Mouse (Mus musculus) cerebellum, adult 18-20 months (tissue): ENCODE data around the gene Slc16a11.

ENCODE experiments used
- DNase-seq, 2 experiments: peaks; one replicate each; pipeline ENCODE4 v3.0.0; 2021

The Slc16a11 gene

DNA sequence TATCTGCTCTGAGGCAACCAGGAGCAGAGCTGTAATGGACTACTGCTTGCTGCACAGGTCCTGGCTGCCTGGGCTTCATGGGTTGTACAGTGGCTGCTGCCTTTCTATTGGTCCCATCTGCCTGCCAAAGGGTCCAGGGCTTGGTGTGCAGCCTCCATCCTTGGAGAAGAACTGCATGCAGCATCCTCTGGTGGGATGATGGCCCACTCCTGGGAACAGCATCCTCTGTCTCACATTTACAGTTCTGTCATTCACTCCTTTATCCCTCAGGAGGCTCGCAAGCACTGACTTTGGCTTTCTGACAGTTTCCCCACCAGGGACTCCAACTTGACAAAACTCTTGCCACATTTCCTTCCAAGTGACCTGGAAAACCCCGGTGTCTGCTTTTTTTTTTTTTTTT lies 5.8 kb upstream of the Slc16a11 start:
- DNase-seq, result no peak

DNA sequence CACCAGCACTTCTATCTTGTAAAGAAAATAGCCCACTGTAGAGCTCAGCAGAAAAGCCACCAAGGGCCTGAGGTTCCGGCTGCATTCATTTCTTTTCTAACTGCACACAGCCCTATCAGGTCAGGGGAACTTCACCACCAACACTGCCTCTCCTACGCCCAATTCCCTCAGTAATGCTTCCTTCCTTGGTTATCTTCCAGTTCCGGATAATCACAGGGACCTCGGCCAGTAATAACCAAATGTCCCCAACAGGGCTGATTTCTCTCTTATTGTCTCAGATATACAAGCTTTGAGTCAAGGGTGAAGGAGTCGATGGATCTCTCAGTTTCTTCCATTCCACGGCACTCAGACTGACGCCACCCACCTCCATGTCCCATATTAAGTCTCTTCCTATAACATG lies 5.3 kb upstream of the Slc16a11 start:
- DNase-seq, result no peak

DNA sequence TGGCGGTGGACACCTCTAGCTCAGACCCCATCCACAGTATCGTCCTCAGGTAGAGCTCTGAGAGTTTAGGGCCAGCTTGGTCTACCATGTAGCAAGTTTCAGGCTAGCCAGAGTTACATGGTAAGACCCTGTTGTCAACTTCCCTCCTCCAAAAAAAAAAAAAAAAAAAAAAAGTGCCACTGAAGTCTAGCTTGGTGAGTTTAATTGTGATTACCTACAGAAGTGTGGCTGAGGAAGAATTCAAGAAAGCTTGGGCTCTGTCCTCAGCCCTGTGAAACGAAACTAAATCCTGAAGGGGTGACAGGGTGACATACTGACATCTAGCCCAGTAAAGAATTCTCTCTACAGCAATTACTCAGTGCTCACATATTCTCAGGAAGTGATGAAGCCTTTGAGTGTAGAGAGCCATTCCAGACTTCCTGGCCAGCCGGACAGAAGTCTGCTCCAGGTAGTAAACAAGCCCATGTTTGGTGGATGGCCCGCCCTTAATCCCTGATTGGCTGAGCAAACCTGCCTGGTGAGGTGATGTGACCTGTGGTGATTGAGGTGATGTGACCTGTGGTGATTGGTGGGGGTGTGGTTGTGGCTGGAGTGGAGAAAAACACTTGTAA lies 3.7 kb upstream of the Slc16a11 start:
- no peak for DNase-seq

DNA sequence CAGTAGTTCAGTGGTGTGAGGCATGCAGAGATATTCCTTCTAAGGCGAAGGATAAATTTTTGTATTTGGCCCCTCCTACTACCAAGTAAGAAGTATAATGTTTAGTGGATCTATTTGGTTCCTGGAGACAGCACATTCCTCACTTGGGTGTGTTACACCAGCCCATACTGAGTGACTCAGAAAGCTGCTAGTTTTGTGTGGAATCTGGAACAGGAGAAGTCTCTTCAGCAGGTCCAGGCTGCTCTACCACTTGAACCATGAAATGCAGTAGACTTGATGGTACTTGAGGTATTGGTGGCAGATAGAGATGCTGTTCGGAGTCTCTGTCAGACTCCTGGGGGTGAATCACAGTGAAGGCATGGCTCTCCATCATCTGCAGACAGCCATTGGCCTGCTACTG lies 1.9 kb upstream of the Slc16a11 start:
- no peak for DNase-seq

DNA sequence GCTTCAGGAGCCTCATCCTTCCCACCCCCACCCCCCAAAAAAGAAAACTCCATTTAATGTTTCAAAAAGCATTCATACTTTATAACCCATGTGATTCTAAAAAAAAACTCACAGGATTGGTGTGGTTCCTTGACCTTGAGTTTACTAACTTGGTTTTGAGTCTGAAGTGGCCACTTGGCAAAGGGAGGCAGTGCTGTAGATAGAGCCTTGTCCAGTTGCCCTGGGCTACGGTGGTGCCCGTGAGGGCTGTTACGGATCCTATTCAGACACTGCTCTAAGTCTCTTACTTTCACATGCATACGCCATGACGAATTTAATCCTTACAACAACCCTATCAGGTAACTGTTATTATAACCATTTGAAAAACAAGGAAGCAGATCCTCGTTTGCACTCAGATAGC lies 580 bp upstream of the Slc16a11 start:
- DNase-seq, result no peak

DNA sequence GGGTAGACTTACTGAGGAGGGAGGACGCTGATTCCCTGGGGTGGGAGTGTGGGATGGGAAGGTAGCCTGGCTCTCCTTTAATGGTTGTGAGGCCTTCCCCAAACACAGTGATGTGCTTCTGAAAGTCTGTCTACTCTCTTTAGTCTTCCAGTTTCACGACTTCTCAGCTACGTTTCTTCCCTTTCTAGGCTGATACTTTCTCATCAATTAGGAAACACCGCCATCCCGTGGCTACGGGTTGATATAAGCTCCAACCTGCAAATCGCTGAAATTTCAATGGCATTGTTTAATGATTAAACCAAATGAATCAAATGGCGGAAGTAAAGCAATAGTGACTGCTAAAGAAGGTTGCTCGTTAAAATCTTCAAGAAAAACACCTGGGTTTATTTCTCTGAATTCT lies 344 bp downstream of the Slc16a11 start:
- DNase-seq, result peak; percentile 82 to 86

DNA sequence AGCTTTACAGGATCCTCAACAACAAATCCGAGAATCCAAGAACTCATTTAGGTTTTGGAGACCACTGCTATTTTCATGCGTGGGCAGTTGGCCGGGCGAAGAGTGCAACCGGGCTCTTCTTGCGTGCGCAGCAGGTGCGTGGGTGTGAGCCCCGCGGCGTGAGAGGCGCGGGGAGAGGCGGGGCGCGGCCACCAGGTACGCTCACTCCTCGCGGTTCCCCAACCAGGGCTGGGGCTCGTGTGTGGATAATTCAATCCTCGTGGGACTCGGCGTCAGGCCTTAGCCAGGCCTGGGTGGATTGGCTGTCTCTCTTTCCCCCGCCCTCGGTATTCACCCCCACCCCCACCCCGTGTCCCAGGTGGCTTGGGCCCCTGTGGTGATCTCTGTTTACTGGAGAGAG lies 1.2 kb downstream of the Slc16a11 start:
- DNase-seq, result peak; percentile 83 to 88

DNA sequence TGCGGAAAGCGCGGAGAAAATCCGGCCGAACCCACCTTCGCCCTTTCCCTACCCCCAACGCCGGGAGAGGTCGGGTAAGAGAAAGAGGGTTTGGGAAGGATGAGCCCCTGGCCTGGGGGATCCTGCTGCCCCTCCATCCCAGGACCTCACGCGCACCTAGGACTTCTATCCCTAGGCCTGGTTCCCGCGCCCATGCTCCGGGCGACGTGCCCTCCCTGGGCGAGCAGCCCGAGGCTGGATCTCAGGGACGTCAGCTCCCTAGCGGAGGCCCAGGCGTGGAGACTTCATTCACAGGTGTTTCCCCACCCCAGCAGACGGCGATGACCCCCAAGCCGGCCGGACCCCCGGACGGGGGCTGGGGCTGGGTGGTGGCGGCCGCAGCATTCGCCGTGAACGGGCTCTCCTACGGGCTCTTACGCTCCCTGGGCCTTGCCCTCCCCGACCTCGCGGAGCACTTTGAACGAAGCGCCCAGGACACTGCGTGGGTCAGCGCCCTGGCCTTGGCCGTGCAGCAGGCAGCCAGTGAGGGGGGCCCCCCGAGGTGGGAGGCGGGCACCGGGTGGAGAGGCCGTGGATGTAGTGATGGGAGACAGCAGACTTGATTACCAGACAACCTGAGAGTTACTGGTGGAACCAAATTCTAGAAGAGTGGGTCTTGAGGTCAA lies 1.8 kb downstream of the Slc16a11 start:
- peak; percentile 67 to 77 for DNase-seq

DNA sequence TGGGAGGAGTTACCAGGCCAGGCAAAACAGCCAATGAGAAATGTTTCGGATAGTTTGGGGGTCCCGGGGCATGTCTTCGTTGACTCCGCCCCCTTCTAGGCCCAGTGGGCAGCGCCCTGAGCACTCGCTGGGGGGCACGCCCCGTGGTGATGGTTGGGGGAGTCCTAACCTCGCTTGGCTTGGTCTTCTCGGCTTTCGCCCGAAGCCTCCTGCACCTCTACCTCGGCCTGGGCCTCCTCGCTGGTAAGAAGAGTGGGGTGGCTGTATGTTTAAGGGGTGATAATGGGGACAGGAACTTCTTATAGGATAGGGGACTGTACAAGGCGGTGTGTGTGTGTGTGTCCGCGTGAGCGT lies 2.3 kb downstream of the Slc16a11 start:
- DNase-seq, result peak in 1 of 2 experiments; percentile 61

DNA sequence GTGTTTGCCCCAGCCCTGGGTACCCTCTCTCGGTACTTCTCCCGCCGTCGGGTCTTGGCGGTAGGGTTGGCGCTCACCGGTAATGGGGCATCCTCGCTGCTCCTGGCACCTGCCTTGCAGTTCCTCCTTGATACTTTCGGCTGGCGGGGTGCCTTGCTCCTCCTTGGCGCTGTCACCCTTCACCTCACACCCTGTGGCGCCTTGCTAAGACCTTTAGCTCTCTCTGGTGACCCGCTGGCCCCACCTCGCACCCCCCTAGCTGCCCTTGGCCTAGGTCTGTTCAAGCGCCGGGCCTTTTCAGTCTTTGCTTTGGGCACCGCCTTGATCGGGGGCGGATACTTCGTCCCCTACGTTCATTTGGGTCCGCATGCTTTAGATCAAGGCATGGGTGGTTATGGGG lies 2.7 kb downstream of the Slc16a11 start:
- DNase-seq, result peak; percentile 45 to 65

DNA sequence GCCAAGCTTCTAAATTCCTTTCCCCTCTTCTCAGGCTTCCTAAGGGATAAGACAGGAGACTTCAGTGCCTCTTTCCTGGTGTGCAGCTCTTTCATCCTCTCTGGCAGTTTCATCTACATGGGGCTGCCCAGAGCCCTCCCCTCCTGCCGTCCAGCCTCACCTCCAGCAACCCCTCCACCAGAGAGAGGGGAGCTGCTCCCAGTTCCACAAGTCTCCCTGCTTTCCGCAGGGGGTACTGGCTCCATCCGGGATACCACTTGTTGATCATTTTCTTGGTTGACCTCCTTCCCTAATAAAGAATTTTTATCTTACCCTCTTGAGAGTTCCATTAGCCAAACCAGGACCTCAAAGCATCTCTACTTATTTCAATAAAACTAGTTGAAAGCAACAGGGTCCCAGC lies 3.6 kb downstream of the Slc16a11 start:
- DNase-seq, result peak in 1 of 2 experiments; percentile 22

DNA sequence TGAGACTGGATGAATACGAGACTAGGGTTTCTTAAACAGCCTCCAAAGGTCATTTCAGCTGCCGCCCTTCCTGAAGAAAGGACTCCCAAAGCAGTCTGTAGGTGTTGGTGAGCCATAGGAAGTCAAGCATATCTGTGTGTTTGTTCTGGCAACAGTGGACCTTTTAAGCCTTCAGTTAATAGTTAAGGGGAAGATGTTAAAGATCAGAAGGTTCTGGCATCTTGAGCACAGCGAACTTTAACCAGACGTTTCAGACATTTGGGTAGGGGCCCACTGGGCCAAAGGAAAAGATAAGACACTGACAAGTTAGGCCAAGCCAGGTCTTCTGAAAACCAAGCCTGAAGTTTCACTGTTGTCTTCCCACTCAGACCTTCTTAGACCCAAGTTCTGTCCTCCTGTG lies 5.5 kb downstream of the Slc16a11 start:
- no peak for DNase-seq

DNA sequence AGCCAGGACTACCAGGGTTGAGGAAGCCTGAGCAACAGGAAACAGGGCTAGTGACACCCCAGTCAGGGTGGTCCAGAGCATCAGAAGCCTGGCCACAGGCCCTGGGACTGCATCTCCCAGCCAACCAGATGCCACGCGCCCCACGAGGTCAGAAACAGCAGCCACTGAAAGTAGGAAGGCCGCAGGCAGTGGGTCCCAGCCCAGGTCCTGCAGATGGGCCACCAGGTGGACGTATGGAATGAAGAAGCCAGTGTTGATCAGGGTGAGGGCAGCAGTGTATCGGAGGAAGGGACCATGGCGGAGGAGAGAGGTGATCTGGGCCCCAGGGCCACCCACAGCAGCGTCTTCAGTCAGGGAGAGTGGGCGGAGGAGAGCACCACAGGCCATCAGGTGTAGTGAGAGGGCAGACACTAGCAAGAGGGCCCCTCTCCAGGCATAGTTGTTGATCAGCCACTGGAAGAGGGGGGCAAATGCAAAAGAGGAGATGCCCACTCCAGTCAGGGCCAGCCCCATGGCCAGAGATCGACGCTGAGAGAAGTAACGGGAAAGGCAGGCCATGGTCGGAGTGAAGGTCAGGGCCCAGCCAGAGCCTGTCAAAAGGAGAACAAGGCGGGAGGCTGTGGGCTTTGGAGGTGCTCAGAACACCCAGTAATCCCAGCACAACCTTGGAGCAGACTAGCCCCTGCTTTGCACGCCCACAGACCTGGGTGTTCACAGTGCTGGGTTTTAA lies 6.4 kb downstream of the Slc16a11 start:
- peak; percentile 15 to 36 for DNase-seq

DNA sequence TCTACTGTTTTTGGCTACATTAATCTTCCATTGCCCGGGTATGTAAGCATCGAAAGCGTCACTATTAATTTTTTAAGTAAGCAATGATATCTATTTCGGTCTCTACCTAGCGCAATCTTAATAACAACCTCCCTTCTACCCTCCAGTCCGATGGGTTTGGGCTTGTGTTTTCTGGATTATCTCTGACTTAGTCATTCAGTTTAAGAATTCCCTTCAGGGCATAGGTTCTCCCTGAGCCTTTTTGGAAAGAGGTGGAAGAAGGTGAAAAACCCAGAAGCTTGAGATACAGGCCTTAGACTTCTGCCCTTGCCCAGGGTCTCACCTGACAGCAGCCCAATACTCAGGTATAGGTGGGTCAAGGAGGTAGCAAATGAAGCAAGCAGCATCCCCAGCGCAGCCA lies 7.3 kb downstream of the Slc16a11 start:
- no peak for DNase-seq

DNA sequence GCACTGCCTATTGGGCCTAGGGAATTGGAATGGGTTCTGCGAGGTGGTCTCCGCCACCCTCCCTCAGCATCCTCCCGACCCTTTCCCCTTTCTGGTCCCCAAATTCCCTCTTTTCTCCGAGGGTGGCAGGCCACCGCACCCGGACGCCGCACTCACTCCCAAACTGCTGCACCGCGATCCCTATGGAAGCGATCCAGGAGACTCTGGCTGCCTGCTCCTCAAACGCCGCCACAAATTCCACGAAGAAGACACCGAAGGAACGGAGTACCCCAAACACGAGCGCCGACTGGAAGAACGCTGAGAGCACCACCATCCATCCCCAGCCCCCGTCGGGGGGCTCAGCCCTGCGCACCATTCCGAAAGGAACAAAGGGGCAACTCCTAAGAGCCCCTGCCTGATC lies 7.8 kb downstream of the Slc16a11 start:
- DNase-seq, result peak; percentile 60 to 69

DNA sequence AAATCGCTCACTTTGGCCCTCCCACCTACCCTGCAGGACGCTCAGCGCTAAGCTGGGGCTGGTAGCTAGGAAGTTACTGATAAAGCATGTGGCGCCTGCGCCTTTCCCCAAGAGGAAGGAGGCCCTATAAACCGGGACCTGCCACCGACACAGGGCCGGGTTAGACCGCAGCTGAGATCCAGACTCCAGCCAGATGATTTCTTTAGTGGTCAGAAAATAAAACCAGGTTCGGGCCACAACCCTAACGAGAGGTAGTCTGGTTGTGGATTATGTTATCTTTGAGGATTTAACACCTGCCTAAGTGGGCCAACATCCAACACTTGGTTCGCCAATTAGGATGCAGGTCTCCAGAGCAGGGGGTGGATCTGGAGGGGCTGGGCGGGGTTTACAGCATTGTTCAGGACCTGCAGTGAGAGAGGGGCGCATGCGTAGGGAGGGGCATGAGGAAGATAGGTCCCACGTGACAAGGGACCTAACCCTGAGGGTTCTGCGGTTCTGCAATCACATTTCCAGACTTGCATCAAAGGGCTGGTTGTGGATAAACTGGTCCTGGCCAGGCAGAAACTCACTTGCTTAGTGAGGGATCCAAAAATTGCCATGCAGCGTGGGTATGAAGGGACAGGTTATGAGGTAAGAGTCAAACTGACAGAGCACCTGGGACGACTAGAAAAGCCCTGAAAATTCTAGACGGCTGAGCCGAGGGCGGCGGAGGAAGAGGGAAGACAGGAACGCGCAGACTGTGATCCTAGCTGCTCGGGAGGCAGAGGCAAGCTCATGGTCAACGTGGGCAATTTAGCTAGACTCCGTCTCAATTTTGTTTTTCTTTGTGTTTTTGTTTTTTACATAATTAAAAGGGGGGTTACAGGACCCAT lies 8.4 kb downstream of the Slc16a11 start, which contains the start of gene Slc16a13:
Slc16a13 (minus strand) TSS at position 334 of the 872 bp plus-strand sequence.
- DNase-seq, result peak; percentile 97 to 99

DNA sequence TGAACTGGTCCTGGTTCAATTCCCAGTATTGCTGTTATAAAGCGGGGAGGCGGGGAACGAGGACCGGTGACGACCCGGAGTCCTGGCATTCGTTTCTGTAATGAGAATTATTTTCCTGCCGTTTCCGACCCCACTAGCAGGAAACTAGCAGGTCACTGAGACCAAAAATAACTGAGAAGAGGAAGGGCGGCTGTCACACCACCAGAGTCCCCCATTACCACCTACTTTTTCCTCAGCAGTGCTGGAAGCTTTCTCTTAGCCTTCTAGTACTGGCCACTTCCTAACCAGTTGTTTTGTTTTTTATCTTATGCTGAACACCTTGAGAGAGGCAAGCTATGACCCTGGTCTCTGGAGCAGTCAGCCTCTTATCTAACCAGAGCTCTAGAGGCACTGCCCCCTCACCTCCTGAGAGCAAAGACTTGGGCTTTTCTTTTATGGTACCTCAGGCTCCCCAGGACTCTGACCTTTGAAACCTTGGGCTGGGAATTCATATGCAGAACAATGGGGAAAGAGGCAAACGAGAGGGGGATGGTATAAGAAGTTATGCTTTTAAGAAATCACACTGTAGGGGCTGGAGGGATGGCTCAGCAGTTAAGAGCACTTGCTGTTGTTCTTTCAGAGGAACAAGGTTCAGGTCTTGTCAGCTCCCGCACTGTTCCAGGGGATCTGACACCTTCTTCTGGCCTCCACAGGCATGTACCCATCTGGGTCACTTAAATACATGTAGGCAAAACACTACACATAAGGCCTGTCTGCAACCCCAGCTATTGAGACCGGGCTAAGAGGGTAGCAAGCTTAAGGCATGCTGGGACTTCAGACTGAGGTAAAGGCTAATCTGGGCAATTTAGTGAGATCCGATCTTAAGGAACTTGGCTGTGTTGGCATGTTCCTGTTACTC lies 9.3 kb downstream of the Slc16a11 start:
- peak; percentile 29 to 46 for DNase-seq

DNA sequence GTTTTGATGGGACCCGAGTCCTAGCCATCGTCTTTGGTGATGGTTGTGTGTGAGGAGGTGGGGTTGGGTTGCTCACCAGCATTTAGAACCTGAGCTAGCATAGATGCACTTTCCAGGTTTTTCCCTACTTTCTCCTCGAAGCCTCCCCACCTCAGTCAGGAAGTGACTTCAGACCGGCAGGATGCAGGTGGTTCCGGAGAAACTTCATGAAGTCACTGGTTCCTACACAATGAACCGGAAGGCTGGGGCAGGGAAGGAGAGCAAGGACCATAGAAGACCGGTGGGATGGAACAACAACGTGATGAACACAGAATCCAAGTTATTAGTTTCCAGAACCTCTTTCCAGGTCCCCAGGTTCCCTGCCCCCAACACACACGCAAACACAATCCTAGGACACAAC lies 11.2 kb downstream of the Slc16a11 start:
- no peak for DNase-seq

DNA sequence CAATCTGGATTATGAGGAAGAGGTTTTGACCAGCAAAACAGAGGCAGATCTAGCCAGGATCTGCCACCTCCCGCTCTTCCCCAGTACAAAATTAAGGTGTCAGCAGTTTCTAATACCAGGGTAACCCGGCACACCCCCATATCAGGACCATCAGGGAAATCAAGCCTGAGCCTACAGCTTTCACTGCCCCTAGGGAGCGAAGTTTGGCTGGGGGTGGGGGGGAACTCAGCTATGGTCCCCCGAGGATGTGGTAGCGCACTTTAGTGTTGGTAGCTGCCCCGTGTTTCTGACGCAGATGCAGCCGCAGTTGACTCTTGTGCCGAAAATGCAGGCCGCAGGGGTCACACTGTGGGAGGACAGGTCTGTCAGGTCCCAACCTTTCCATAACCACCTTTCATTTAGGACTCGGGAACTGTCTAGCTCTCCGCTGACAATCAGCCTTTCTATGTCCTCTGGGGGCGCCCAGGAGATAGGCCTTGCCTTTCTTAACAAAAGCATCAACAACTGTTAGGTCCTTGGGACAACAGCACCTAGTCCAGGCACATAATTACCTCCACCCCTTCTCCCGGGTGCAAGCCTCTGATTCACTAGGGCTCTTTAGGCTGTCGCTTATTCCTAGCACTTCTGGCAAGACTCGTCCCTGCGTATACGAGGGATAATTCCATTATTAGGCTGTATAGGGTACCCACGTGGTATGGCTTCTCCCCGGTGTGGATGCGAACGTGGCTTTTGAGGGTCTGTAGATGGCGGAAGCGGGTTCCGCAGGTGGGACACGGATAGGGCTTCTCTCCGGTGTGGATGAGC lies 13.4 kb downstream of the Slc16a11 start:
- DNase-seq, result peak in 1 of 2 experiments; percentile 17

DNA sequence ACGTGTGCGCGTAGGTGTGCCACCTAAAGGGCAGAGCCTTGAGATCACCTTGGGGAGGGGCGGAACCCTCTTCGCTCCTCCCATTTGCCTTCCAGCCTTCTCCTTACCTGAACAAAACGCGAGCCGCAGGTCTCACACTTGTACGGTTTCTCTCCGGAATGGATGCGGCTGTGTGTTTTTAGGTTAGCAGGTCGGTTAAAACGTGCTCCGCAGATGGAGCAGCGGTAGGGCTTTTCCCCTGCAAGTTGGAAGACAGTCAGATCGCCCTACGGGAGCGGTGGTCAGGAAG lies 14.0 kb downstream of the Slc16a11 start:
- DNase-seq, result peak; percentile 18 to 25

DNA sequence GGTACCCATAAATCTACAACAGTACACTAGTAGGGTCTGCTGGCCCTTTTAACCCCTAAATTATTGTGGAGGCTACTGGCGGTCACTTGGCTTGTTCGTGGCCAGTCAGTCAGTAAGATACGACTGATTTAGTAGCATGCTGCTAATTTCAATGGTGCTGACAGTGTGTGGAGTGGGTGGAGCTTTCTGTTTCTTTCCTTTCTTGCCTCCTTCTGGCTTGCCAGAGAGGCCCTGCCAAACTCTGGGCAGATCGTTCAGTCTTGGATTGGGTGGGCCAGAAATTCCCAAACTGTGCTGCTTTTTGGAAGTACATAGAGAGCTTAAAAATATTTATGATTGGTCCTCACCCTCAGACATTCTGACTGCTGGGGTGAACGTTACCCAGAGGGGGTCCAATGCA lies 14.6 kb downstream of the Slc16a11 start:
- DNase-seq, result no peak
